Mouse (Mus musculus): Measurements from ENCODE around the gene E130308A19Rik. TPM values are rescaled to one million over a fixed set of nuclear protein-coding genes. Genes with fewer than 3 reads are reported as not detected.

Gene E130308A19Rik
- polyA plus RNA-seq, 1 experiment from 2014 or later: 25.1 TPM

Other genes starting within 250 kb of the E130308A19Rik start
- 7.8 and 8.0 TPM in 2 replicates for gene Susd1, start 187.6 kb upstream of the E130308A19Rik start, polyA plus RNA-seq (2015; fragmentation: Nextera tagmentation; extraction: Ambion mirVana)
- 50.3 and 54.2 TPM in 2 replicates for gene Ptbp3, start 76.8 kb upstream of the E130308A19Rik start, polyA plus RNA-seq (2015; fragmentation: Nextera tagmentation; extraction: Ambion mirVana)
- gene Hsdl2, start 44.6 kb upstream of the E130308A19Rik start, polyA plus RNA-seq (2015; fragmentation: Nextera tagmentation; extraction: Ambion mirVana): 20.7 and 22.8 TPM in 2 replicates
- 51.2 and 56.5 TPM in 2 replicates for gene Inip, start 175.4 kb downstream of the E130308A19Rik start, polyA plus RNA-seq (2015; fragmentation: Nextera tagmentation; extraction: Ambion mirVana)
- 9.2 and 10.0 TPM in 2 replicates for gene Snx30, start 179.6 kb downstream of the E130308A19Rik start, polyA plus RNA-seq (2015; fragmentation: Nextera tagmentation; extraction: Ambion mirVana)

Measured in lung, embryonic 15.5 days (tissue).